In genomic region chr3:89554587-89554986, GRCm38 (mm10) we compare ENCODE assay signal across 23 mouse cellular contexts. TPM values are rescaled to one million over a fixed set of nuclear protein-coding genes. Genes with fewer than 3 reads are reported as not detected.
A peak's percentile ranks its signal among the peaks of the same experiment; 100 is the strongest.
DNase-seq lines count a peak whose midpoint lies in the region; ATAC-seq and TF ChIP-seq lines count a peak whose summit lies in the region.
"Had no signal": no experiment of that assay in that cellular context is flagged by ENCODE, and none has a peak within 500 bp of the region (broad histone marks: within the 10 kb centered on the region; RNA-seq: fewer than 3 reads in every experiment).

No protein-coding gene starts in this region.

- no peak for TF ChIP-seq RAD21 in CH12.LX (IDR thresholded peaks at IDR 0.05; ENCODE audit: low read depth, low read length)

- no peak overlapping the region for H3K4me3 ChIP-seq in liver, embryonic 12.5 days
- H3K4me3 ChIP-seq in CH12.LX (replicated peaks in 1 of 3; ENCODE audit: low read depth in 2 of 3, low read length in 2 of 3, poor library complexity in 1 of 3): no peak overlapping the region

- in situ Hi-C loops in CH12.LX (cut with MboI; ENCODE audit: low pct_ligation_motif_present, low pct_unique_long_range_greater_than_20kb, low sequenced_read_pairs): no loop called here

- no peak for TF ChIP-seq POLR2A in CH12.LX (IDR thresholded peaks at IDR 0.05; ENCODE audit: low read depth, low read length)

- WGBS in liver, embryonic 12.5 days (ENCODE audit: insufficient replicate concordance): 75% methylated on average over 2 of the region's 2 CpGs

- H3K27ac ChIP-seq in liver, embryonic 12.5 days: no peak overlapping the region
- H3K27ac ChIP-seq in CH12.LX (ENCODE audit: insufficient read depth, low read depth): no peak overlapping the region

- 0 out of 2 replicates have a peak, but pooled peaks cover 5% of the 10 kb centered on the region for H3K27me3 ChIP-seq in liver, embryonic 12.5 days (replicated peaks)
- H3K27me3 ChIP-seq in CH12.LX (replicated peaks): no peaks in the 10 kb centered on the region

- no peaks in the 10 kb centered on the region for H3K79me2 ChIP-seq in CH12.LX (replicated peaks; ENCODE audit: control insufficient read depth, extremely low read depth, insufficient read depth, poor library complexity, severe bottlenecking)

- dilution Hi-C loops in CH12.LX (cut with MboI; ENCODE audit: extremely low pct_ligation_motif_present, extremely low pct_unique_long_range_greater_than_20kb, low sequenced_read_pairs): no loop called here

- ATAC-seq in liver, embryonic 12.5 days: no peak
- no peak for ATAC-seq in frontal cortex, adult (ENCODE audit: low TSS enrichment)
- ATAC-seq: activated CD4-positive, CD25-positive, alpha-beta regulatory T cell, adult 4 months; CD4-positive, CD25-positive, alpha-beta regulatory T cell, adult 4 months; Patski had no signal

- H3K9me3 ChIP-seq in liver, embryonic 12.5 days (replicated peaks): no peaks in the 10 kb centered on the region
- H3K9me3 ChIP-seq in CH12.LX (replicated peaks; ENCODE audit: low read length): no peaks in the 10 kb centered on the region
- H3K9me3 ChIP-seq: G1E had no signal

- peak; percentile 24; the same call in 1 of the 2 replicates for TF ChIP-seq EP300 in CH12.LX (IDR thresholded peaks at IDR 0.05; ENCODE audit: low read length)

- no peak overlapping the region for H3K9ac ChIP-seq in liver, embryonic 12.5 days
- H3K9ac ChIP-seq in CH12.LX (ENCODE audit: insufficient read depth, low read depth): no peak overlapping the region

- TF ChIP-seq CTCF in CH12.LX (conservative IDR thresholded peaks at IDR 0.05 in 1 of 2, IDR thresholded peaks at IDR 0.05 in 1 of 2; ENCODE audit: low read depth in 2 of 2, low read length in 2 of 2): no peak

- no peaks in the 10 kb centered on the region for H3K36me3 ChIP-seq in liver, embryonic 12.5 days
- H3K36me3 ChIP-seq in CH12.LX (replicated peaks in 1 of 2; ENCODE audit: control insufficient read depth in 1 of 2, insufficient read depth in 1 of 2, low read length in 1 of 2): no peaks in the 10 kb centered on the region
- H3K36me3 ChIP-seq: G1E had no signal

- peaks cover 15% of the 10 kb centered on the region; the same call in 1 of the 2 replicates for H3K4me1 ChIP-seq in liver, embryonic 12.5 days
- H3K4me1 ChIP-seq in CH12.LX (ENCODE audit: control insufficient read depth in 1 of 2, insufficient read depth in 2 of 2): peaks cover 5 to 33% of the 10 kb centered on the region in 2 experiments

- DNase-seq in liver (no peak), A20 (ENCODE audit: low read depth, low spot score) (peak; percentile 57), CH12.LX (ENCODE audit: extremely low read depth) (peak; percentile 63)
- DNase-seq in cerebellum, postnatal 14 days: no peak
- DNase-seq: adrenal gland, adult 2 months; adrenal gland, adult 8-10 months; adrenal gland, postnatal 10 days; adrenal gland, postnatal 14 days; adrenal gland, postnatal 25 days; adrenal gland, postnatal 36 days; B cell, adult 2 months; cerebellum, adult 11 months; cerebellum, adult 11-12 months; cerebellum, adult 18-20 months; cerebellum, adult 2 months; cerebellum, adult 8-10 months had no signal

- H3K4me2 ChIP-seq in liver, embryonic 12.5 days: 0 out of 2 replicates have a peak overlapping the region, but pooled peaks have one; percentile 7
- peak overlapping the region; percentile 69 for H3K4me2 ChIP-seq in CH12.LX (ENCODE audit: insufficient read depth, low read depth, poor library complexity, severe bottlenecking)

TF ChIP-seq in CH12.LX, 34 proteins besides CTCF, POLR2A, EP300 and RAD21:
- TF ChIP-seq IRF4 (IDR thresholded peaks at IDR 0.05; ENCODE audit: low read depth, low read length): peak; percentile 67
- TF ChIP-seq TCF12 (IDR thresholded peaks at IDR 0.05; ENCODE audit: low read depth, low read length): no peak

RNA-seq across cellular contexts. Expression of gene Kcnn3, which starts 34.6 kb away (rescaled TPM):
- polyA plus RNA-seq in liver, embryonic 12.5 days (2016; fragmentation: Nextera tagmentation; extraction: Ambion mirVana): 0.12 TPM in 1 of 2 replicates, not detected in the other
- total RNA-seq in CH12.LX (2012; rRNA removed) (not detected in 2 replicates), CH12.LX (2014; rRNA removed) (not detected in 2 replicates)
- 0.06 TPM in 1 of 2 replicates, not detected in the other for polyA plus RNA-seq in CH12.LX (2012; ENCODE audit: insufficient read length, low read depth)
- total RNA-seq: MEL had no signal
- polyA plus RNA-seq: activated CD4-positive, CD25-positive, alpha-beta regulatory T cell, adult 4 months; CD4-positive, CD25-positive, alpha-beta regulatory T cell, adult 4 months; G1E had no signal

Comparison
In these comparisons a context has a peak if more than half of its experiments do, and no peak if none do; other contexts are left out.
1. DNase-seq: peak in A20 (single experiment) and CH12.LX (single experiment); none in liver (single experiment) and cerebellum, postnatal 14 days (0 of 2).